Mouse (Mus musculus) heart, postnatal 0 days (tissue): Measurements from ENCODE around the gene Slc29a1. TPM values are rescaled to one million over a fixed set of nuclear protein-coding genes. Genes with fewer than 3 reads are reported as not detected.

Experiments used
- ATAC-seq: fragments of 200-750 bp; cut with Nextera tagmentation; 2 replicates; pipeline ENCODE4 v1.8.0; 2017; ENCODE audit warnings: low read depth, moderate number of reproducible peaks, moderate library complexity; ENCODE audit not compliant: insufficient read depth
- DNase-seq: peaks from one replicate; pipeline ENCODE4 v3.0.0-alpha.2; 2016; ENCODE audit warnings: low spot score
- H3K27ac ChIP-seq: fragments of 300-500 bp; sonication (generic); 2 replicates; pipeline ENCODE4 v1.5.1; 2014; ENCODE audit warnings: low read depth, mild to moderate bottlenecking
- H3K27me3 ChIP-seq: fragments of 300-500 bp; sonication (generic); 2 replicates; pipeline ENCODE4 v1.6.1; 2014; ENCODE audit warnings: low read length, mixed read lengths; ENCODE audit not compliant: control insufficient read depth, insufficient read depth
- H3K36me3 ChIP-seq: fragments of 300-500 bp; sonication (generic); replicated peaks from 2 replicates; pipeline ENCODE4 v1.6.1; 2014; ENCODE audit warnings: low read length, mixed read lengths; ENCODE audit not compliant: control insufficient read depth, insufficient read depth
- H3K4me1 ChIP-seq: fragments of 300-500 bp; sonication (generic); 2 replicates; pipeline ENCODE4 v1.6.1; 2014; ENCODE audit warnings: antibody characterized with exemption; ENCODE audit not compliant: control insufficient read depth, insufficient read depth
- H3K4me2 ChIP-seq: fragments of 300-500 bp; sonication (generic); 2 replicates; pipeline ENCODE4 v1.6.1; 2014; ENCODE audit warnings: low read depth, mild to moderate bottlenecking, low read length, moderate library complexity
- H3K4me3 ChIP-seq: fragments of 300-500 bp; sonication (generic); 2 replicates; pipeline ENCODE4 v1.5.1; 2014; ENCODE audit warnings: low read depth, low read length
- H3K9ac ChIP-seq: fragments of 300-500 bp; sonication (generic); replicated peaks from 2 replicates; pipeline ENCODE4 v1.6.1; 2014; ENCODE audit warnings: low read depth, low read length, mixed read lengths
- H3K9me3 ChIP-seq: fragments of 300-500 bp; sonication (generic); replicated peaks from 2 replicates; pipeline ENCODE4 v1.6.1; 2016; ENCODE audit warnings: low read length; ENCODE audit not compliant: control insufficient read depth
- CTCF ChIP-seq: IDR thresholded peaks from 2 replicates; pipeline ENCODE4 v1.5.1; 2016; ENCODE audit warnings: antibody characterized with exemption, control low read depth, low read depth
- EP300 ChIP-seq: IDR thresholded peaks from 2 replicates; pipeline ENCODE4 v1.6.1; 2016; ENCODE audit warnings: antibody characterized with exemption, low read depth
- WGBS: fragments of 180-500 bp; shearing (Covaris S2); extraction: QIAGEN DNeasy Blood & Tissue Kit; methylation state at CpG from one replicate; pipeline ENCODE4 v1.1.7; 2014; 5-methylcytosine and 5-hydroxymethylcytosine counted together
- polyA plus RNA-seq: library from polyadenylated mRNA; unstranded; fragments of >200 nt; fragmentation: Nextera tagmentation; extraction: Ambion mirVana; gene quantifications from 2 replicates; pipeline ENCODE4 v1.2.1, GENCODE M21; 2015
- total RNA-seq: library from RNA; depleted of rRNA; stranded (reverse); fragments of >200 nt; gene quantifications from 2 replicates; pipeline ENCODE4 v1.2.3, GENCODE M21; 2014; ENCODE audit warnings: low replicate concordance

Slc29a1 gene
- total and polyA plus RNA-seq, 2 experiments from 2014 or later, result 107 to 236 TPM

GRCm38 (mm10) chr17:45563216-45563615 lies 36.2 kb downstream of the Slc29a1 start:
- WGBS, result 74% methylated on average over 12 of the region's 12 CpGs
- no peak for TF ChIP-seq CTCF
- no peak for TF ChIP-seq EP300
- H3K4me2 ChIP-seq, result no peak overlapping the region

GRCm38 (mm10) chr17:45559732-45560525 lies 39.5 kb downstream of the Slc29a1 start:
- WGBS, result 84% methylated on average over 15 of the region's 15 CpGs
- TF ChIP-seq EP300, result no peak
- TF ChIP-seq CTCF, result no peak

More at GRCm38 (mm10) chr17:45563216-45563615, 36.2 kb downstream of the Slc29a1 start:
- DNase-seq, result no peak
- Histone ChIP-seq H3K4me1 (peaks cover 10% of the 10 kb centered on the region), H3K27me3 (no peaks in the 10 kb centered on the region), H3K27ac (no peak overlapping the region), H3K9me3 (no peaks in the 10 kb centered on the region), H3K9ac (no peak overlapping the region), H3K36me3 (peaks cover 26% of the 10 kb centered on the region), H3K4me3 (no peak overlapping the region)
- ATAC-seq, result no peak

DNA sequence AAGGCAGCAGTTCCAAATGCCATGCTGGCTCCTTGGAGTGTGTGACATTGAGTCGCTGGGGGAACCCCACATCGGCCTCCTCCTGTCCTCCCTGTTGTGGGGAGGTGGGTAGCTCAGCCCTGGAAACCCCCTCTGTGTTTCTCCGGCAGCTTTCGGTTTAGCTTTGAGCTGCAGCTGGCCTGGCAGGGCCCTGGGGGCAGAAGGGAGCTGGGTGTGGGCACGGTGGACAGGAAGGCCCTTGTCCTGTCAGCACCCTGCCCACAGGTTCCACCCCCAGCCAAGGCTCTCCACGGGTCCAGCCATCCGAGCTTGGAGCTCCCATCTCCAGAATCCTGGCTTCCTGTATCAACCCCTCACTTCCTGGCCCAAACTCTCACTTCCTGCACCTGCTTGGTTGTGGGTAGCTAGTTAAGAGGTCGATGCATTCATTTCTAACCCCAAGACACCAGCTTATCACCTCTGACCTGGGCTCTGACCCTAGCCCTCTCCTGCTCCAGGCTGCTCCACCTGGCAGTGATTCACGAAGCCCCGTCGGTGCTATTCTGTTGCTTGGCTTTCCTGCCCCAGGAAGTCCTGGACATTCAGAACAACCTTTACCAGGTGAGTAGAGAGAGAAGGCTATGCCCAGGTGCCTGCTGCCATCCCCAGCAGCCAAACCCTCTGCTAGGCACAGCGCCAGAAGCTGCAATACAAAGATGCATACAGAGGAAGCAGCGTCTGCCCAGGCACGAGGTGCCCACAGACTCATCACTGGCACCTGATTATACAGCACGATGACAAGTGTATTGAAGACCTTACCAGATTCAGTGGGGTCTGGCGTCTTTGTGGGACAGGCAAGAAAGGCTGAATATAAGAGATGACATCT lies 41.2 kb downstream of the Slc29a1 start:
- H3K4me3 ChIP-seq, result no peak overlapping the region; the same call in 1 of the 2 replicates
- no peak overlapping the region for H3K27ac ChIP-seq
- no peaks in the 10 kb centered on the region for H3K36me3 ChIP-seq
- H3K9ac ChIP-seq, result no peak overlapping the region; the same call in 1 of the 2 replicates
- ATAC-seq (no peak), DNase-seq (no peak)
- no peak for TF ChIP-seq EP300
- no peak for TF ChIP-seq CTCF
- H3K4me1 ChIP-seq, result peaks cover 5% of the 10 kb centered on the region; the same call in 1 of the 2 replicates
- 50% methylated on average over 16 of the region's 16 CpGs for WGBS
- peaks cover 11% of the 10 kb centered on the region for H3K27me3 ChIP-seq
- H3K9me3 ChIP-seq, result no peaks in the 10 kb centered on the region
- peak overlapping the region; percentile 93 for H3K4me2 ChIP-seq

More at GRCm38 (mm10) chr17:45559732-45560525, 39.5 kb downstream of the Slc29a1 start:
- Histone ChIP-seq H3K36me3 (no peaks in the 10 kb centered on the region), H3K4me3 (no peak overlapping the region), H3K27ac (no peak overlapping the region), H3K4me1 (peaks cover 15% of the 10 kb centered on the region), H3K27me3 (peaks cover 11% of the 10 kb centered on the region), H3K9me3 (no peaks in the 10 kb centered on the region), H3K4me2 (no peak overlapping the region), H3K9ac (no peak overlapping the region)
- ATAC-seq (no peak), DNase-seq (no peak)

DNA sequence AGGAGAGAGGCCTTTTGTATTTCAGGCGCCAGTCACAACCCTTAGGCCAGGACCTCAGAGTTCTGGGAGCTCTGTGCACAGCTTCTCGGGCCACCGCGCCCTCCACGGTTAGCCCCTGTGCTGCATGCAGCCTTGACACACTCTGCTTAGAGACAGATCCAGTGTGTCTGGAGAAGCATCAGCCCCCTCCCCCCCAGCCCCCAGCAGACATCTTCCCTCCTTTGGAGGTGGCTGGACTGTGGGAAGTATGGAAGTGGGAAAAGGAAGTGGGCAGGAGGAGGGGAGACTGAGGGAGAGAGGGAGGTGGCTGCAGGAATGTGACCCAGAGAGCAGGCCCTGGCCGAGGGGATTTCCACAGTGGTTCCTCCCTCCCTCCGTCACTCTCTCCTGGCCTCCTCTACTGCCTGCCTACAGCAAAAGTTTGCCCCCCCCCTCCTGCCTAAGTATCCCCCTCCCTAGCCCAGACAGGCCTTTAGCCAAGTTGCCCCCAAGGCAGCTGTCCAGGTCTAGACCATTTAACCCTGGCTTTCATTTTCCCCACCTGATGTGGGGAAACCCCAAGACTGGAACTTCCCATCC lies 42.1 kb downstream of the Slc29a1 start:
- Histone ChIP-seq H3K4me1 (peaks cover 5% of the 10 kb centered on the region; the same call in 1 of the 2 replicates), H3K4me3 (peak overlapping the region; percentile 71; the same call in 1 of the 2 replicates), H3K36me3 (no peaks in the 10 kb centered on the region), H3K27ac (no peak overlapping the region), H3K27me3 (peaks cover 11% of the 10 kb centered on the region), H3K9ac (no peak overlapping the region), H3K9me3 (no peaks in the 10 kb centered on the region), H3K4me2 (peak overlapping the region; percentile 93)
- TF ChIP-seq CTCF (no peak), EP300 (no peak)
- WGBS, result 58% methylated on average over 7 of the region's 7 CpGs
- no peak for ATAC-seq
- DNase-seq, result no peak
